Mouse (Mus musculus): Measurements from ENCODE around the gene Olfr1080.
"Not testable (repeated sequence)": the region's sequence is repeated elsewhere in the genome, so short reads cannot be mapped to it uniquely, and the experiment has no call there.

Gene Olfr1080

GRCm38 (mm10) chr2:86558135-86558534 is at the start of gene Olfr1080:
Gene Olfr1080 (minus strand): TSS chr2:86558235.
- not testable (repeated sequence) for DNase-seq (ENCODE audit: low read depth, low spot score)

- DNase-seq (ENCODE audit: low read depth, low spot score): not testable (repeated sequence)
Observed at GRCm38 (mm10) chr2:86598866-86599265, 40.8 kb upstream of the Olfr1080 start, which contains the start of gene Olfr1082. Gene Olfr1082 (minus strand): TSS chr2:86598966.

GRCm38 (mm10) chr2:86542380-86542779 is 15.7 kb downstream of the Olfr1080 start, which contains the start of gene Olfr1079:
Gene Olfr1079 (minus strand): TSS chr2:86542480.
- no peak for DNase-seq (ENCODE audit: low read depth, low spot score)

GRCm38 (mm10) chr2:86530991-86531390 is 27.0 kb downstream of the Olfr1080 start:
- DNase-seq (ENCODE audit: low read depth, low spot score): no peak

GRCm38 (mm10) chr2:86508161-86508560 is 49.9 kb downstream of the Olfr1080 start, which contains the start of gene Olfr1076:
Gene Olfr1076 (plus strand): TSS chr2:86508461.
- DNase-seq (ENCODE audit: low read depth, low spot score): no peak
